Mouse (Mus musculus) liver, embryonic 14.5 days (tissue): ENCODE measurements around the gene Trim25. TPM values are rescaled to one million over a fixed set of nuclear protein-coding genes. Genes with fewer than 3 reads are reported as not detected.
"Not testable (repeated sequence)": the region's sequence is repeated elsewhere in the genome, so short reads cannot be mapped to it uniquely, and the experiment has no call there.

ENCODE experiments used
- ATAC-seq: fragments of 200-750 bp; cut with Nextera tagmentation; 2 replicates; pipeline ENCODE4 v1.8.0; 2017; ENCODE audit warnings: moderate number of reproducible peaks, mild to moderate bottlenecking, moderate library complexity; ENCODE audit not compliant: insufficient read depth
- DNase-seq, 3 experiments: peaks; one replicate each; pipeline ENCODE4 v3.0.0-alpha.2; 2012 to 2013; ENCODE audit warnings: low read depth in 3 of 3, low spot score in 3 of 3
- H3K27ac ChIP-seq: fragments of 300-500 bp; sonication (generic); 2 replicates; pipeline ENCODE4 v1.5.1; 2014; ENCODE audit warnings: moderate library complexity, mild to moderate bottlenecking, control low read depth, inconsistent platforms
- H3K27me3 ChIP-seq: fragments of 300-500 bp; sonication (generic); 2 replicates; pipeline ENCODE4 v1.6.1; 2014; ENCODE audit warnings: mild to moderate bottlenecking, low read length, moderate library complexity; ENCODE audit not compliant: control insufficient read depth, insufficient read depth
- H3K36me3 ChIP-seq: fragments of 300-500 bp; sonication (generic); replicated peaks from 2 replicates; pipeline ENCODE4 v1.6.1; 2014; ENCODE audit warnings: low read depth; ENCODE audit not compliant: control insufficient read depth, insufficient read depth
- H3K4me1 ChIP-seq, 2 experiments: fragments of 200-500 bp in 1 of 2; fragments of 300-500 bp in 1 of 2; sonication (generic) in 1 of 2; replicated peaks; 2 replicates each; pipeline ENCODE4 v1.6.1; 2012 to 2014; ENCODE audit warnings: antibody characterized with exemption in 1 of 2, inconsistent platforms in 1 of 2, low read length in 1 of 2; ENCODE audit not compliant: control insufficient read depth in 2 of 2, insufficient read depth in 2 of 2
- H3K4me2 ChIP-seq: fragments of 300-500 bp; sonication (generic); 2 replicates; pipeline ENCODE4 v1.6.1; 2014; ENCODE audit warnings: low read depth, mild to moderate bottlenecking, control low read depth, moderate library complexity
- H3K4me3 ChIP-seq, 2 experiments: fragments of 200-500 bp in 1 of 2; fragments of 300-500 bp in 1 of 2; sonication (generic) in 1 of 2; 2 replicates each; pipeline ENCODE4 v1.5.1; 2012 to 2014; ENCODE audit warnings: low read depth in 2 of 2, low read length in 2 of 2, mild to moderate bottlenecking in 2 of 2, control low read depth in 1 of 2, inconsistent platforms in 1 of 2, moderate library complexity in 1 of 2; ENCODE audit not compliant: insufficient read depth in 1 of 2
- H3K9ac ChIP-seq: fragments of 300-500 bp; sonication (generic); replicated peaks from 2 replicates; pipeline ENCODE4 v1.6.1; 2014; ENCODE audit warnings: mild to moderate bottlenecking, control low read depth, moderate library complexity
- H3K9me3 ChIP-seq: fragments of 300-500 bp; sonication (generic); 2 replicates; pipeline ENCODE4 v1.6.1; 2016; ENCODE audit warnings: low read length, mixed read lengths; ENCODE audit not compliant: control insufficient read depth
- CTCF ChIP-seq: IDR thresholded peaks from 2 replicates; pipeline ENCODE4 v1.5.1; 2016; ENCODE audit warnings: antibody characterized with exemption, low read depth, control low read depth
- EP300 ChIP-seq: IDR thresholded peaks from 2 replicates; pipeline ENCODE4 v1.6.1; 2016; ENCODE audit warnings: antibody characterized with exemption, low read depth
- WGBS: fragments of 180-500 bp; shearing (Covaris S2); extraction: QIAGEN DNeasy Blood & Tissue Kit; methylation state at CpG from one replicate; pipeline ENCODE4 v1.1.7; 2014; ENCODE audit not compliant: insufficient replicate concordance; 5-methylcytosine and 5-hydroxymethylcytosine counted together
- polyA plus RNA-seq, 2 experiments: library from polyadenylated mRNA; depleted of rRNA in 1 of 2; stranded (reverse) in 1 of 2; unstranded in 1 of 2; fragments of >200 nt; fragmentation: Nextera tagmentation in 1 of 2; extraction: Ambion mirVana in 1 of 2; gene quantifications; 2 replicates each; pipeline versions ENCODE4 v1.2.1 to v1.2.3; 2012 to 2014

Gene Trim25
- polyA plus RNA-seq, 2 experiments, result 9.5 to 11.0 TPM

- H3K27me3 ChIP-seq, result no peaks in the 10 kb centered on the region
- H3K9ac ChIP-seq, result no peak overlapping the region
- H3K4me1 ChIP-seq, result peaks cover 13 to 22% of the 10 kb centered on the region in 2 experiments
- no peak for ATAC-seq
- no peaks in the 10 kb centered on the region for H3K36me3 ChIP-seq
- no peak for DNase-seq
- no peak for TF ChIP-seq EP300
- TF ChIP-seq CTCF, result no peak
- H3K4me2 ChIP-seq, result no peak overlapping the region
- no peaks in the 10 kb centered on the region for H3K9me3 ChIP-seq
- H3K4me3 ChIP-seq, result no peak overlapping the region
- H3K27ac ChIP-seq, result no peak overlapping the region
- WGBS, result 29% methylated on average over 1 of the region's 1 CpGs
These were observed 32.0 kb downstream of the Trim25 start for GRCm38 (mm10) chr11:89031189-89031588.

GRCm38 (mm10) chr11:89034592-89034991, 35.4 kb downstream of the Trim25 start:
- DNase-seq (no peak), ATAC-seq (no peak)
- no peak overlapping the region for H3K27ac ChIP-seq
- H3K27me3 ChIP-seq, result no peaks in the 10 kb centered on the region
- H3K4me3 ChIP-seq, result no peak overlapping the region
- H3K9me3 ChIP-seq, result no peaks in the 10 kb centered on the region
- TF ChIP-seq CTCF, result peak; percentile 39
- no peak for TF ChIP-seq EP300
- H3K9ac ChIP-seq, result no peak overlapping the region
- H3K36me3 ChIP-seq, result no peaks in the 10 kb centered on the region
- no peak overlapping the region for H3K4me2 ChIP-seq
- no peaks in the 10 kb centered on the region for H3K4me1 ChIP-seq

GRCm38 (mm10) chr11:89035552-89035951, 36.4 kb downstream of the Trim25 start:
- H3K9ac ChIP-seq, result no peak overlapping the region
- WGBS, result 59% methylated on average over 3 of the region's 3 CpGs
- no peak overlapping the region for H3K4me2 ChIP-seq
- ATAC-seq, result no peak
- H3K9me3 ChIP-seq, result no peaks in the 10 kb centered on the region
- H3K36me3 ChIP-seq, result no peaks in the 10 kb centered on the region
- no peak for TF ChIP-seq EP300
- TF ChIP-seq CTCF, result no peak
- no peaks in the 10 kb centered on the region for H3K4me1 ChIP-seq
- DNase-seq, result no peak
- no peak overlapping the region for H3K27ac ChIP-seq
- H3K4me3 ChIP-seq, result no peak overlapping the region
- no peaks in the 10 kb centered on the region for H3K27me3 ChIP-seq

GRCm38 (mm10) chr11:89038496-89038895, 39.3 kb downstream of the Trim25 start:
- Histone ChIP-seq H3K4me1 (no peaks in the 10 kb centered on the region), H3K9ac (no peak overlapping the region), H3K36me3 (no peaks in the 10 kb centered on the region), H3K4me3 (no peak overlapping the region), H3K27me3 (no peaks in the 10 kb centered on the region), H3K4me2 (no peak overlapping the region), H3K9me3 (no peaks in the 10 kb centered on the region), H3K27ac (no peak overlapping the region)
- WGBS, result 78% methylated on average over 6 of the region's 6 CpGs
- ATAC-seq, result no peak
- no peak for TF ChIP-seq EP300
- no peak for TF ChIP-seq CTCF
- DNase-seq, result no peak

- Histone ChIP-seq H3K4me3 (no peak overlapping the region), H3K36me3 (no peaks in the 10 kb centered on the region), H3K9ac (no peak overlapping the region), H3K9me3 (no peaks in the 10 kb centered on the region), H3K27me3 (no peaks in the 10 kb centered on the region), H3K4me2 (no peak overlapping the region), H3K27ac (no peak overlapping the region), H3K4me1 (no peaks in the 10 kb centered on the region)
- DNase-seq (no peak), ATAC-seq (no peak)
- TF ChIP-seq CTCF (peak; percentile 96), EP300 (no peak)
- 27% methylated on average over 3 of the region's 3 CpGs for WGBS
These were observed 40.1 kb downstream of the Trim25 start for GRCm38 (mm10) chr11:89039325-89039724.

- WGBS, result 82% methylated on average over 6 of the region's 7 CpGs
- not testable (repeated sequence) for H3K27me3 ChIP-seq, H3K36me3 ChIP-seq, H3K4me3 ChIP-seq, H3K27ac ChIP-seq, H3K4me2 ChIP-seq, H3K9ac ChIP-seq, H3K9me3 ChIP-seq, ATAC-seq, H3K4me1 ChIP-seq, DNase-seq
These were observed 41.9 kb downstream of the Trim25 start for GRCm38 (mm10) chr11:89041073-89041472.
